Mouse (Mus musculus) CH12.LX (cell line): ENCODE data around the gene Supt3.

Source experiments
- BHLHE40 ChIP-seq: IDR thresholded peaks from 2 replicates; pipeline ENCODE4 v1.6.1; 2011; ENCODE audit warnings: mild to moderate bottlenecking, low read depth, low read length, improper control_type of control experiment
- CTCF ChIP-seq, 2 experiments: IDR thresholded peaks in 1 of 2; conservative IDR thresholded peaks in 1 of 2; 2 replicates each; pipeline ENCODE4 v1.5.1; 2011 to 2012; ENCODE audit warnings: low read depth in 2 of 2, low read length in 2 of 2, improper control_type of control experiment in 1 of 2, inconsistent platforms in 1 of 2, mild to moderate bottlenecking in 1 of 2, moderate library complexity in 1 of 2
- E2F4 ChIP-seq: IDR thresholded peaks from 2 replicates; pipeline ENCODE4 v1.6.1; 2011; ENCODE audit warnings: low read depth, low read length, improper control_type of control experiment; ENCODE audit not compliant: insufficient replicate concordance
- ELF1 ChIP-seq: IDR thresholded peaks from 2 replicates; pipeline ENCODE4 v1.6.1; 2014; ENCODE audit warnings: low read depth, mild to moderate bottlenecking, inconsistent platforms, low read length, improper control_type of control experiment
- HCFC1 ChIP-seq: IDR thresholded peaks from 2 replicates; pipeline ENCODE4 v1.6.1; 2012; ENCODE audit warnings: low read depth, mild to moderate bottlenecking, inconsistent platforms, low read length, improper control_type of control experiment
- KAT2A ChIP-seq: IDR thresholded peaks from 2 replicates; pipeline ENCODE4 v1.6.1; 2012; ENCODE audit warnings: low read length, improper control_type of control experiment, inconsistent platforms; ENCODE audit not compliant: insufficient replicate concordance
- MAX ChIP-seq: IDR thresholded peaks from 2 replicates; pipeline ENCODE4 v1.6.1; 2011; ENCODE audit warnings: low read length, improper control_type of control experiment
- POLR2A ChIP-seq: IDR thresholded peaks from 2 replicates; pipeline ENCODE4 v1.6.1; 2011; ENCODE audit warnings: low read depth, mild to moderate bottlenecking, improper control_type of control experiment, low read length
- SMC3 ChIP-seq: IDR thresholded peaks from 2 replicates; pipeline ENCODE4 v1.6.1; 2011; ENCODE audit warnings: low read depth, low read length, improper control_type of control experiment
- ZMIZ1 ChIP-seq: IDR thresholded peaks from 2 replicates; pipeline ENCODE4 v1.6.1; 2012; ENCODE audit warnings: low read depth, mild to moderate bottlenecking, inconsistent platforms, low read length, improper control_type of control experiment
- ZNF384 ChIP-seq: IDR thresholded peaks from 2 replicates; pipeline ENCODE4 v1.6.1; 2012; ENCODE audit warnings: low read depth, low read length, improper control_type of control experiment, inconsistent platforms

GRCm38 (mm10) chr17:45081955-45082475, 305.1 kb downstream of the Supt3 start:
- TF ChIP-seq CTCF (conservative IDR thresholded peaks at IDR 0.05 in 1 of 2, IDR thresholded peaks at IDR 0.05 in 1 of 2; ENCODE audit: low read depth in 2 of 2, low read length in 2 of 2): no peak
- TF ChIP-seq ELF1: no peak
- TF ChIP-seq BHLHE40: no peak
- TF ChIP-seq MAX: no peak
- no peak for TF ChIP-seq POLR2A
- TF ChIP-seq KAT2A: no peak
- TF ChIP-seq ZNF384: no peak
- TF ChIP-seq ZMIZ1: no peak
- TF ChIP-seq HCFC1: no peak
- TF ChIP-seq SMC3: no peak
- no peak for TF ChIP-seq E2F4
